Mouse (Mus musculus) lung, postnatal 0 days (tissue): ENCODE data around the gene Ffar4. TPM values are rescaled to one million over a fixed set of nuclear protein-coding genes. Genes with fewer than 3 reads are reported as not detected.

Source experiments
- ATAC-seq: fragments of 200-750 bp; cut with Nextera tagmentation; 2 replicates; pipeline ENCODE4 v1.8.0; 2017; ENCODE audit warnings: moderate library complexity
- DNase-seq: peaks from one replicate; pipeline ENCODE4 v3.0.0-alpha.2; 2016; ENCODE audit warnings: low spot score
- H3K27ac ChIP-seq: fragments of 300-500 bp; sonication (generic); 2 replicates; pipeline ENCODE4 v1.5.1; 2014; ENCODE audit warnings: antibody characterized with exemption, mild to moderate bottlenecking, low read length, mixed read lengths
- H3K27me3 ChIP-seq: fragments of 300-500 bp; sonication (generic); replicated peaks from 2 replicates; pipeline ENCODE4 v1.6.1; 2014; ENCODE audit warnings: low read length, mixed read lengths; ENCODE audit not compliant: insufficient read depth
- H3K36me3 ChIP-seq: fragments of 300-500 bp; sonication (generic); 2 replicates; pipeline ENCODE4 v1.6.1; 2014; ENCODE audit warnings: low read length, mixed read lengths; ENCODE audit not compliant: insufficient read depth
- H3K4me1 ChIP-seq: fragments of 300-500 bp; sonication (generic); 2 replicates; pipeline ENCODE4 v1.6.1; 2014; ENCODE audit warnings: antibody characterized with exemption, low read depth, low read length, mixed read lengths; ENCODE audit not compliant: insufficient read depth
- H3K4me2 ChIP-seq: fragments of 300-500 bp; sonication (generic); replicated peaks from 2 replicates; pipeline ENCODE4 v1.6.1; 2014; ENCODE audit warnings: low read depth, mild to moderate bottlenecking, low read length, moderate library complexity, mixed read lengths
- H3K4me3 ChIP-seq: fragments of 300-500 bp; sonication (generic); 2 replicates; pipeline ENCODE4 v1.5.1; 2014; ENCODE audit warnings: low read depth, low read length
- H3K9ac ChIP-seq: fragments of 300-500 bp; sonication (generic); replicated peaks from 2 replicates; pipeline ENCODE4 v1.6.1; 2014; ENCODE audit warnings: low read depth, mild to moderate bottlenecking
- H3K9me3 ChIP-seq: fragments of 300-500 bp; sonication (generic); 2 replicates; pipeline ENCODE4 v1.6.1; 2016; ENCODE audit warnings: low read length, mixed read lengths
- CTCF ChIP-seq: IDR thresholded peaks from 2 replicates; pipeline ENCODE4 v1.5.1; 2016; ENCODE audit warnings: antibody characterized with exemption, mild to moderate bottlenecking
- EP300 ChIP-seq: IDR thresholded peaks from 2 replicates; pipeline ENCODE4 v1.6.1; 2016; ENCODE audit warnings: antibody characterized with exemption, mild to moderate bottlenecking, control low read depth
- WGBS: fragments of 180-500 bp; shearing (Covaris S2); extraction: QIAGEN DNeasy Blood & Tissue Kit; methylation state at CpG from one replicate; pipeline ENCODE4 v1.1.7; 2014; 5-methylcytosine and 5-hydroxymethylcytosine counted together
- polyA plus RNA-seq: library from polyadenylated mRNA; unstranded; fragments of >200 nt; fragmentation: Nextera tagmentation; extraction: Ambion mirVana; gene quantifications from 2 replicates; pipeline ENCODE4 v1.2.1, GENCODE M21; 2015

The Ffar4 gene
- polyA plus RNA-seq, 1 experiment from 2014 or later, result 8.9 TPM

DNA sequence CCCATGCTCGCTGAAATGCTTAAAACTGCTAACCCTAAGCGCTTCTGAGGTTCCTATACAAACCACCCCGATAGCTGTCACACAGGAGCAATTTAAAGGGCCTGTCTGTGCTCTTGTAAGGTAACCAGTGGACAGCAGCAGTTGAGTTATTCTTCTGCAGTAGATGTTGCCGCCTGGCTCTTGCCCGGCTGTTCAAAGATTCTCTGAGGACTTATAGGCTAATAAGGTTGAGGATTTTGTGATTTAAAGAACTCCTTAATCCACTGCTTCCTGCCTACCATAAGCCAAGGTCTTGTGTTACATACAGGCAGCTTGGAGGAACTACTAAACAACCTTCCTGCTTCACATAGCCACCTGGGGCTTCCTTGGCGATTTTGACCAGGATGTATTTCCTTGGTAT, 35.6 kb downstream of the Ffar4 start, which contains the start of gene Pde6c:
Gene Pde6c, plus strand, starts transcription at position 301 of the 400 bp plus-strand sequence.
- H3K4me2 ChIP-seq, result no peak within 1 kb of the TSS
- no peak for ATAC-seq
- DNase-seq, result no peak
- 78% methylated on average over 6 of the region's 6 CpGs for WGBS
- no peaks in the 10 kb centered on the region for H3K9me3 ChIP-seq
- no peak within 1 kb of the TSS for H3K4me3 ChIP-seq
- H3K4me1 ChIP-seq, result no peaks in the 10 kb centered on the region
- no peaks in the 10 kb centered on the region for H3K36me3 ChIP-seq
- H3K27me3 ChIP-seq, result no peaks in the 10 kb centered on the region
- no peak within 1 kb of the TSS for H3K9ac ChIP-seq
- TF ChIP-seq EP300 (no peak), CTCF (no peak)
- no peak within 1 kb of the TSS for H3K27ac ChIP-seq

DNA sequence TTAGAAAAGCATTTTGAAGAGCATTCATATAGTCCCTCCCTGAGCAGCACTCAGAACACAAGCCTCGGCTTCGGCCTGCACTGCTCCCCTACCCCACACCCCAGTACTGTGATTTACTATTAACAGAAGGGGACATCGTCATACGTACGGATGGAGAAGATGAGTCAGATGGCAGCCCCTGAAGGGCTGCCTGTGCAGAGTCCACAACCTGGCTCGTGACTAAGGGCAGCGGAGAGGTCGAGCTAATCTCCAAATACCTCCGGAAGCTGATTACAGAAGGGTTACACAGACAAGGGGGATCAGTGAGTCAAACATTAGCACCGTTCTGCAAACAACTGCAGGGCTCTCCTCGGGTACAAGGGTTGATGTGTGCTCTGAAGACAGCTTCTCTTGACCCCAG, 37.1 kb downstream of the Ffar4 start:
- no peaks in the 10 kb centered on the region for H3K27me3 ChIP-seq
- H3K36me3 ChIP-seq, result no peaks in the 10 kb centered on the region
- no peak overlapping the region for H3K4me2 ChIP-seq
- H3K4me3 ChIP-seq, result no peak overlapping the region
- no peaks in the 10 kb centered on the region for H3K9me3 ChIP-seq
- H3K9ac ChIP-seq, result no peak overlapping the region
- ATAC-seq (no peak), DNase-seq (no peak)
- TF ChIP-seq CTCF (no peak), EP300 (no peak)
- H3K4me1 ChIP-seq, result no peaks in the 10 kb centered on the region
- WGBS, result 34% methylated on average over 11 of the region's 11 CpGs
- no peak overlapping the region for H3K27ac ChIP-seq

DNA sequence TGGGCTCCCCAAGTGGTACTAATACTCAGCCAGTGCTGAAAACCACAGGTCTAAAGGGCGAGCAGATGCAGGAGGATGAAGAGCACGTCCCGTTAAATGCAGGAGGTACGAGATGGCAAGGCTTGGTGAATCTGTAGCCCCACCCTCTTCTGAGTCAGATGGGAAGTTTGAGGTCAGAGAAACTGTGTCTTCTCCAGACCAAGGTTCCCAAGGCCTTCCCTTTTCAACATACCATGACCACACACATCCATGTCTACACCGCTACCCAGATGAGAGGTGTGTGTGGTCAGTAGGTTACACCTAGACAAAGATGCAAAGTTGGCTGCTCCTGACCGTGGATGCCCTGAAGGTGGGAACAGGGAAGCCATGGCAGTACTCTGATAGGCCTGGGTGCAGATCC, 37.9 kb downstream of the Ffar4 start:
- H3K4me2 ChIP-seq, result no peak overlapping the region
- ATAC-seq (no peak), DNase-seq (no peak)
- H3K36me3 ChIP-seq, result no peaks in the 10 kb centered on the region
- H3K4me3 ChIP-seq, result no peak overlapping the region
- TF ChIP-seq CTCF (no peak), EP300 (no peak)
- no peak overlapping the region for H3K27ac ChIP-seq
- H3K9me3 ChIP-seq, result no peaks in the 10 kb centered on the region
- no peaks in the 10 kb centered on the region for H3K4me1 ChIP-seq
- no peaks in the 10 kb centered on the region for H3K27me3 ChIP-seq
- 75% methylated on average over 6 of the region's 6 CpGs for WGBS
- no peak overlapping the region for H3K9ac ChIP-seq

- no peaks in the 10 kb centered on the region for H3K9me3 ChIP-seq
- no peak overlapping the region for H3K4me2 ChIP-seq
- TF ChIP-seq CTCF (no peak), EP300 (no peak)
- H3K4me3 ChIP-seq, result no peak overlapping the region
- H3K36me3 ChIP-seq, result no peaks in the 10 kb centered on the region
- H3K9ac ChIP-seq, result no peak overlapping the region
- no peaks in the 10 kb centered on the region for H3K4me1 ChIP-seq
- DNase-seq (no peak), ATAC-seq (no peak)
- no peaks in the 10 kb centered on the region for H3K27me3 ChIP-seq
- 64% methylated on average over 4 of the region's 4 CpGs for WGBS
- no peak overlapping the region for H3K27ac ChIP-seq
Observed at GRCm38 (mm10) chr19:38143540-38144271, 46.8 kb downstream of the Ffar4 start.

DNA sequence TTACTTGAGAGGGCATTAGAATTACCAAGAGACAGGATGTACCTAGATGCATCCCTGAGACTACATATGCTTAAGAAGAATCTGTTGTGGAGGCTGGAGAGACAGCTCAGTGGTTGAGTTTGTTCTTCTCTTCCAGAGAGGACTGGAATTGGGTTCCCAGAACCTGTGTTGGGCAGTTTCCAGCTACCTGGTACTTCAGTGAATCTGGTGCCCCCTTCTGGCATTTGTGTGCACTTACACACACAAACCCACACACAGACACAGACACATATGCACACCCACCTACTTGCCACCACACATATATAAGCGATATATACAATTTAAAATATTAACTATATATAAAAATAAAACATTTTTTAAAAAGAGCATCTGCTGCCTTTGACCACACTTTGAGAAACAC, 59.4 kb downstream of the Ffar4 start:
- 97% methylated on average over 1 of the region's 1 CpGs for WGBS
- no peak overlapping the region for H3K4me2 ChIP-seq
- H3K9ac ChIP-seq, result no peak overlapping the region
- ATAC-seq (no peak), DNase-seq (no peak)
- no peak overlapping the region for H3K27ac ChIP-seq
- no peaks in the 10 kb centered on the region for H3K36me3 ChIP-seq
- no peaks in the 10 kb centered on the region for H3K4me1 ChIP-seq
- no peak overlapping the region for H3K4me3 ChIP-seq
- H3K9me3 ChIP-seq, result no peaks in the 10 kb centered on the region
- H3K27me3 ChIP-seq, result no peaks in the 10 kb centered on the region
- TF ChIP-seq CTCF (no peak), EP300 (no peak)

DNA sequence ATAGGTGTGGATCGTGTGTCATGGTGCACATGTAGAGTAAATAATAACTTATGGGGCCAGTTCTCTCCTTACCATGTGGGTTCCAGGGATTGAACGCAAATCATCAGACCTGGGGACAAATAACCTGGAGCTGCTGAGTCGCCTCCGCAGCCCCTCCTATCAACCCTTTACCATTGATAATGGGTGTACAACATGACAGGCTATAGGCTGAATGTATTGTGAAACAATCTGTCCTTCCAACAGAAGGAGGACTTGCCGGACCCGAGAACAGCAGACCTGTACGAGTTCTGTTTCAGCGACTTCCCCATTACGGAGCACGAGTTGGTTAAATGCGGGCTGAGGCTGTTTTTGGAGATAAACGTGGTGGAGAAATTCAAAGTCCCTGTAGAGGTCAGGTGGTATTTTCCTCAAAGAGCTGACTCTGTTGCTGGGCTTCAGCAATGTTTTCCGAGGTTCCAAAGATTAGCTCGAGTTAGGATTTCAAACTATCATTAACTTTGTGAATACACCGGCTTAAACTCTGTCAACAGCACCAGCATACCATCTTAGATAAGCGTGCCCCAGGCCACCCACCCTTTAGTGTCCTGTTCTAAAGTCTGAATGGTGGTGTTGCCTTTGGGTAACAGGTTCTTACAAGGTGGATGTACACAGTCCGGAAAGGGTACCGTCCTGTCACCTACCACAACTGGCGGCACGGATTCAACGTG, 64.9 kb downstream of the Ffar4 start:
- Histone ChIP-seq H3K4me2 (no peak overlapping the region), H3K27me3 (no peaks in the 10 kb centered on the region), H3K4me3 (no peak overlapping the region), H3K27ac (no peak overlapping the region), H3K36me3 (no peaks in the 10 kb centered on the region), H3K9ac (no peak overlapping the region), H3K9me3 (no peaks in the 10 kb centered on the region), H3K4me1 (no peaks in the 10 kb centered on the region)
- 72% methylated on average over 21 of the region's 21 CpGs for WGBS
- ATAC-seq, result no peak
- TF ChIP-seq CTCF, result no peak
- no peak for TF ChIP-seq EP300
- DNase-seq, result no peak

Other genes starting within 250 kb of the Ffar4 start
- gene Myof, start 53.5 kb upstream of the Ffar4 start, polyA plus RNA-seq, result 36.4 and 37.3 TPM in 2 replicates
- gene Cep55, start 42.1 kb upstream of the Ffar4 start, polyA plus RNA-seq, result 1.9 and 3.2 TPM in 2 replicates
- 20.1 and 25.0 TPM in 2 replicates for gene Rbp4, start 28.2 kb downstream of the Ffar4 start, polyA plus RNA-seq
- not detected in 2 replicates for gene Pde6c, start 35.7 kb downstream of the Ffar4 start, polyA plus RNA-seq
- gene Fra10ac1, start 127.1 kb downstream of the Ffar4 start, polyA plus RNA-seq, result 20.2 and 20.8 TPM in 2 replicates
- 0.07 TPM in 1 of 2 replicates, not detected in the other for gene Lgi1, start 167.5 kb downstream of the Ffar4 start, polyA plus RNA-seq